Mouse (Mus musculus) testis, adult 2 months (tissue): ENCODE data around the gene Cfc1. TPM values are rescaled to one million over a fixed set of nuclear protein-coding genes. Genes with fewer than 3 reads are reported as not detected.
"Not testable (repeated sequence)": the region's sequence is repeated elsewhere in the genome, so short reads cannot be mapped to it uniquely, and the experiment has no call there.

Experiments used
- H3K27ac ChIP-seq: fragments of 200-500 bp; 2 replicates; pipeline ENCODE4 v1.5.1; 2012; ENCODE audit warnings: low read depth, low read length; ENCODE audit not compliant: control insufficient read depth, insufficient read depth
- H3K27me3 ChIP-seq: fragments of 200-500 bp; 2 replicates; pipeline ENCODE4 v1.6.1; 2012; ENCODE audit warnings: mild to moderate bottlenecking, low read length, moderate library complexity; ENCODE audit not compliant: control insufficient read depth, insufficient read depth
- H3K36me3 ChIP-seq: fragments of 200-500 bp; 2 replicates; pipeline ENCODE4 v1.6.1; 2012; ENCODE audit warnings: mild to moderate bottlenecking, low read length; ENCODE audit not compliant: control insufficient read depth, insufficient read depth
- H3K4me1 ChIP-seq: fragments of 200-500 bp; 2 replicates; pipeline ENCODE4 v1.6.1; 2012; ENCODE audit warnings: low read length; ENCODE audit not compliant: control insufficient read depth, insufficient read depth
- H3K4me3 ChIP-seq: fragments of 200-500 bp; 2 replicates; pipeline ENCODE4 v1.5.1; 2012; ENCODE audit warnings: low read depth, mild to moderate bottlenecking, low read length, moderate library complexity, mixed read lengths; ENCODE audit not compliant: control insufficient read depth
- CTCF ChIP-seq: fragments of 200-500 bp; IDR thresholded peaks from 2 replicates; pipeline ENCODE4 v1.5.1; 2012; ENCODE audit warnings: low read depth, mild to moderate bottlenecking, inconsistent platforms, low read length, moderate library complexity; ENCODE audit not compliant: control insufficient read depth, insufficient read depth, insufficient replicate concordance
- POLR2A ChIP-seq: fragments of 200-500 bp; IDR thresholded peaks from 2 replicates; pipeline ENCODE4 v1.6.1; 2012; ENCODE audit warnings: low read depth, mild to moderate bottlenecking, inconsistent platforms, low read length, moderate library complexity; ENCODE audit not compliant: control insufficient read depth
- polyA plus RNA-seq: library from polyadenylated mRNA; depleted of rRNA; stranded (reverse); fragments of >200 nt; gene quantifications from 2 replicates; pipeline ENCODE4 v1.2.3, GENCODE M21; 2012

The Cfc1 gene
- polyA plus RNA-seq, 1 experiment = not detected

DNA sequence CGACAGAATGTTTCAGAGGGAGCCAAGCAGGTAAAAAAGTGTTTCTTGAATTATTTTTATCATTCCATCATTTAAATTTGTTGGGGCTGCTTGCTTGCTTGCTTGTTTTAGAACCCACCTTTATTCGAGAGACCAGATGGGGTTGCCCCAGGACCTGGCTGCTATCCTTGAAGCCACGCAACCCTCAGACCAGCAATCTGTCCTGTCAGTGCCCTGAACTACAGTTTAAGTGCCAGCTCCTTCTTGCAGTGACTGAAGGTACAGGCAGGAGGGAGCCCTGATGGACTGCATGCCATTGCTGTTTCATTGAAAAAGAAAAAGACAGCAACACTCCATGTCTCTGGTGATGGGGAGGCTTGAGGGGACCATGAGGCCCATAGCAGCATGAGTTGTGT lies 12.6 kb upstream of the Cfc1 start:
- Histone ChIP-seq H3K36me3 (no peaks in the 10 kb centered on the region), H3K27ac (no peak overlapping the region), H3K4me3 (no peak overlapping the region), H3K27me3 (no peaks in the 10 kb centered on the region), H3K4me1 (no peaks in the 10 kb centered on the region)
- TF ChIP-seq CTCF (no peak), POLR2A (no peak)

DNA sequence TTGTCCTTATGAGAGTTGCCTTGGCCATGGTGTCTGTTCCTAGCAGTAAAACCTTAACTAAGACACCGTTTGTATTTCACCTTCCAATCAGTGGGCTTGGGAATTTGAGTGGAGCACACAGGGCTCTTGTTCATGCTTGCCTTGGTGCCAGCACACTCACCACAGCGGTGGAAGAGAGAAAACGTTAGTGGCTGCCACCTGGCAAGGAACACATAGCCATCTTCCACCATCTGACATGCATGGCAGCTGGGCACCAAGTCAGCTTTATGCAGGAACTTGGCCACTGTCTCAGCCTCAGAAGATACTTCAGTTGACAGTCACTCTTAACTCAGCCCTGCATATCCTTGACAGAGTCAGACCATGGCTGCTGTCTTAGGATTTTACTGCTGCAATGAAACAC lies 11.8 kb upstream of the Cfc1 start:
- Histone ChIP-seq H3K27me3 (no peaks in the 10 kb centered on the region), H3K36me3 (no peaks in the 10 kb centered on the region)
- TF ChIP-seq POLR2A = no peak
- no peak for TF ChIP-seq CTCF

DNA sequence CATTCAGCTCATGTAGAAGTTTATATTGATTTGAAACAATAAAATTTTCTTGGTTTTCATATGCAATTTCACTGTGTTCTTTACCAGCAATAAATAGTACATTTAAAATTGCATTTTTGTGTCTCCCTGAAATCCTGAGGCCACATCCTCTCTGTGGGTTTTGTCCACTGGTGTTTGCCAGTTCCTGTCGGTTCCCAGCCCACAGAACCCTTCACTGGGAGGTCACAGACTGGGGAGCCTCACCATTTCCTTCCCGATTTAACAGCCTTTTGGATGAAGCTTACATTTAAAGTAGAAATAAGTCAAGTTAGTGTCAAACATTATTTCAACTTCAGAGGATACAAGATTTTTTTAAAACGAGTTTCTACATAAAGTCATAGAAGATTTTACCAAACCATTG lies 874 bp upstream of the Cfc1 start:
- H3K4me3 ChIP-seq, H3K27me3 ChIP-seq, H3K27ac ChIP-seq, H3K36me3 ChIP-seq, H3K4me1 ChIP-seq: not testable (repeated sequence)

More for the DNA sequence above, 11.8 kb upstream of the Cfc1 start:
- Histone ChIP-seq H3K27ac (no peak overlapping the region), H3K4me1 (no peaks in the 10 kb centered on the region), H3K4me3 (no peak overlapping the region)

DNA sequence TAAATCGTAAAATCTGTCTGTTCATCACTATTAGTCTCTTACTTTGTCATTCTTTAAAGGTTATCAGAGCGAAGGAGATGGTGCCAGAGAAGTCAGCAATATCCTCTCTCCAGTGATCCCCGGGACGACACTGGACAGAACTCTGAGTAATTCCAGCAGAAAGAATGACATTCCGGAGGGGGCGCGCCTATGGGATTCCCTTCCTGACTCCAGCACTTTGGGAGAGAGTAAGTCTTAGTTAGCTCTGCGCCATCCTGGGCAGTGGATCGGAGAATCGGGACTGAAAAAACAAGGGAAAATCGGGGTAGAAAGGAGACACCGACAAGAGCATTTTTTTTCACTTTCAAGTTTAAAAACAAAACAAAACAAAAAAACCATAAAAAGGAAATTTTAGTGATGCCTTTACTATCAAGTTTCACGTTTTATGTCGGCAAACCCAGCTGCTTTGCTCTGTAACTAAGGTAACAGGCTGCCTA lies 881 bp downstream of the Cfc1 start:
- TF ChIP-seq POLR2A (no peak), CTCF (no peak)
- Histone ChIP-seq H3K36me3 (no peaks in the 10 kb centered on the region), H3K27ac (no peak overlapping the region), H3K27me3 (no peaks in the 10 kb centered on the region), H3K4me1 (peaks cover 4% of the 10 kb centered on the region; the same call in 1 of the 2 replicates), H3K4me3 (no peak overlapping the region)

DNA sequence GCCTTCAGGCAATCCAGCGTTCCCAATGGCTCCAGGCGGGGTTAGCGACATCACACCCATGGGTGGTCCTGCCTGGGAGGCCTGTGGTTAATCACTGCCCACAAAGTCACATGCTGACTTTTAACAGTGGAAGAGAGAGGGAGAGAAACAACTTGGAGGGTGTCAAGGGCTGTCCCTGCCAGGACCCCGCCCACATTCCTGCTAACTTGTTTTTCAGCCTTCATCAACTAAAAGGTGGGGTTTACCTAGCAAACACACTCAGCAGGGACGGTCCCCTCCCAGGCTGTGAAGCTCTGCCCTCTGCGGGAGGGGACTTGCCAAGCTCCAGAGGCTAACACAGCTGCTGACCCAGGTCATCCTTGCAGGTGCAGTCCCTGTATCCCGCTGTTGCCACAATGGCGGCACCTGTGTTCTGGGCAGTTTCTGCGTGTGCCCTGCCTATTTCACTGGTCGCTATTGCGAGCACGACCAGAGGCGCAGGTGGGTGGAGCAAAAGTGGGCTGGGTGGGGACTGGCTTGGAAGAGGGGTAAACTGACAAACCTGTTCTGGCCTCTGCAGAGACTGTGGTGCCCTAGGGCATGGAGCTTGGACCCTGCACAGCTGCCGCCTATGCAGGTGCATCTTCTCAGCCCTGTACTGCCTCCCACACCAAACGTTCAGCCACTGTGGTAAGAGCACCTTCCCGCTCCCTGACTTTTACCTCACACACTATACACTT lies 1.5 kb downstream of the Cfc1 start:
- no peak for TF ChIP-seq POLR2A
- no peak for TF ChIP-seq CTCF
- no peaks in the 10 kb centered on the region for H3K27me3 ChIP-seq
- no peaks in the 10 kb centered on the region for H3K36me3 ChIP-seq
- peaks cover 4% of the 10 kb centered on the region; the same call in 1 of the 2 replicates for H3K4me1 ChIP-seq
- no peak overlapping the region for H3K4me3 ChIP-seq
- H3K27ac ChIP-seq = no peak overlapping the region

DNA sequence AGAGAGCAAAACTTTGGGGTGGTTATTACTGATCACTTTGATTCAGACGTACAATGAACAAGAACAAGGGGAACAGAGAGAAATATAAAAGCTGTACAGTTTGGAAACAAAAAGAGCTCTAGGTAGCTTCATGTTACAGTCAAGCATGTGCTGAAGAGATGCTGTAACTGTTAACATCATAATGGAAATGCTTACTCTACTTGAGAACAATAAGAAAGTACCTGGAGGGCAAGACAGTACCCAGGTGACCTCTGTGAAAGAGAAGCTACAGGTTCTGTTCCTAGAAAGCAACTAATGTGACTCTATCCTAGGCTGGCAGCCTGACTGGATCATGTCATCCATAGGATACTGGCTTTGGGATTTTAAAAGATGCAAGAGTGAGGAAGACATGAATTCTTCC lies 11.6 kb downstream of the Cfc1 start:
- H3K27me3 ChIP-seq = no peaks in the 10 kb centered on the region
- no peak overlapping the region for H3K4me3 ChIP-seq
- no peak overlapping the region for H3K27ac ChIP-seq
- no peaks in the 10 kb centered on the region for H3K36me3 ChIP-seq
- no peak for TF ChIP-seq POLR2A
- no peak for TF ChIP-seq CTCF
- H3K4me1 ChIP-seq = no peaks in the 10 kb centered on the region

DNA sequence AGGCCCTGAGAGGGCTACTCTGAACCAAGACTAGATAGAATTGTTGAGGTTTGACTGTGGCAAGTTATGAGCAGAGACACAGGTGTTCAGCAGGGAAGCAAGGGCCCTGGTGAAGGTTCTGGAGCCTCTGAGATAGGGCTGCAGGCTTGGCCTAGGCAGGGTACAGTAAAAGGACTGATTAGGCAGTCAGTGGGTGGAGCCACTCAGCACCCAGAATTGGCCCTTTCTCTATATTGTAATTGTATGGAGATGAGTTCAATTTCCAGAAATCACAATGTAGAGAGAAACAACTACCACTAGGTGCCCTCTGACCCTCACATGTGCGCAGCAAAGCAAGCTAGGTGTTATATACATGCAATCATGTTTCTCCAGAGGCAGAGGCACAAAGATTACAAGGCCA lies 18.2 kb downstream of the Cfc1 start:
- H3K4me3 ChIP-seq = no peak overlapping the region
- no peaks in the 10 kb centered on the region for H3K4me1 ChIP-seq
- TF ChIP-seq POLR2A = no peak
- TF ChIP-seq CTCF = no peak
- H3K27me3 ChIP-seq = no peaks in the 10 kb centered on the region
- H3K27ac ChIP-seq = no peak overlapping the region
- no peaks in the 10 kb centered on the region for H3K36me3 ChIP-seq

DNA sequence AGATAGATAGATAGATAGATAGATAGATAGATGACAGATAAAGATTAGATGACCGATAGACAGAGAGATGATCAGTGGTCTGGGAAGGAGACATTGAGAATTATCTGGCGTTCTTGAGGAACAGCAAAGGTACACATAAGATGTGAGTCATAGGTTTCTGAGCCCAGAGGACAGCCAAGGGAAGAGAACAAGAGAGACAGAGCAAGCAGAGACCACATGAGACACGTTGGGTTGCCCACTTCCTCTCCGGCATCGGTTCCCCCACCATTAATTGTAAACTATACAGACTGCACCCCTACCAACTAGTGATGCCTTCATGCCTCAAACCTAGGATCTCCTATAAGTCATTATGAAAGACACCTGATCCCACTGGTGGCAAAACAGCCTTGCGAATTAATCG lies 18.8 kb downstream of the Cfc1 start:
- H3K4me3 ChIP-seq = no peak overlapping the region
- TF ChIP-seq CTCF (no peak), POLR2A (no peak)

More for the DNA sequence above, 18.8 kb downstream of the Cfc1 start:
- Histone ChIP-seq H3K27ac (no peak overlapping the region), H3K36me3 (no peaks in the 10 kb centered on the region), H3K27me3 (no peaks in the 10 kb centered on the region), H3K4me1 (no peaks in the 10 kb centered on the region)
